Mouse (Mus musculus) small intestine, adult 2 months (tissue): ENCODE results near the gene Mroh8.

Experiments used
- CTCF ChIP-seq: fragments of 200-500 bp; IDR thresholded peaks from 2 replicates; pipeline ENCODE4 v1.5.1; 2012; ENCODE audit warnings: low read depth, mild to moderate bottlenecking, control low read depth, inconsistent platforms, low read length, moderate library complexity, mixed read lengths; ENCODE audit not compliant: insufficient replicate concordance, insufficient read length; ENCODE audit errors: extremely low read depth
- POLR2A ChIP-seq: fragments of 200-500 bp; IDR thresholded peaks from 2 replicates; pipeline ENCODE4 v1.6.1; 2012; ENCODE audit warnings: low read depth, mild to moderate bottlenecking, control low read depth, inconsistent platforms, low read length, moderate library complexity

- TF ChIP-seq CTCF (no peak), POLR2A (no peak)
These were observed 40.8 kb upstream of the Mroh8 start for GRCm38 (mm10) chr2:157320135-157320534.
